Mouse (Mus musculus): ENCODE results near the gene Eno3. TPM values are rescaled to one million over a fixed set of nuclear protein-coding genes. Genes with fewer than 3 reads are reported as not detected.

Eno3 gene
- total and polyA plus RNA-seq, 3 experiments: 14.2 to 16.8 TPM; not detected in 1

DNA sequence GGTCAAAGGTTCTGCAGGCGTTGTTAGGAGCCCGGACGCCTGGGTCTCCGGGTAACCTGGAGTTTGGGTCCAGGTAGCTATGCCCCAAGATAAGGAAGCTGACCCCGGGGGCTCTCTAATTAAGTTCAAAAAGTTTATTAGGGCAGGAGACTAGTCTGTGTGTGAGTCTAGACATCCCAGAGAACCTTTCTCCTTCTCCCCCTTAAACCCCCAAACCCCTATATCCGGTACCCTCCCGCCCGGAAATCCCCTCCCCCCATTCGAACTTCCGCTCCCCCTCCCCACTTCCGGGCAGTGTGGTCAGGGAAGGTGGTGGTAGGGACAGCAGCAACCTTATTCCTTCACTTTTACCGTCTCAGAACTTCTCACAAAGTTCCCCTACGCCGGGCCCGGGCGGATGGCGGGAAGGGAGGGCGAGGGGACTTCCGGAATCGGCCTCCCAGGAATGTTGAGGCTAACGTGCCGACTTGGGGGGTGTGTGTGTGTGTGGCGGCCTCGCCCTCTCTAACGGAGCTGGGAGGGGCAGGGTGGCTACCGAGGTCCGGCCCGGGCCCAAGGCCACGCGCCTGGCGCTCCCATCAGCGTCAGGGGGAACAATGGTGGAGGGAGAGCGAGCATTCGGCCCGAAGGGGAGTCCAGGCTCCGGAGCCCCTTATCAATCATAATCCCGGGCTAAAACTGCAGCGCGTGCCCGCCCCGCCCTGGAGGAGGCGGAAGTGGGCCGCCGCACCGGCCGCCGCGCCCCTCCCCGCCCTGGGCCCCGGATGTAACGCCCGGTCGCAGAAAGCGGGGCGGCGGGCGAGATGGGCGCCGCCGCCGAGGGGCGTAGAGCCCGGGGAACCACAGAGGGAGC is 3.4 kb upstream of the Eno3 start:
- peaks cover 17 to 51% of the 10 kb centered on the region in 2 experiments for H3K36me3 ChIP-seq (ENCODE audit: control insufficient read depth in 1 of 2, insufficient read depth in 2 of 2, low read length in 2 of 2)
- peaks cover 67% of the 10 kb centered on the region for H3K79me2 ChIP-seq (ENCODE audit: control insufficient read depth, insufficient read depth, low read length, poor library complexity)
- peaks cover 13 to 54% of the 10 kb centered on the region in 2 experiments for H3K4me1 ChIP-seq (ENCODE audit: control insufficient read depth in 1 of 2, insufficient read depth in 2 of 2, low read length in 2 of 2)
- TF ChIP-seq TCF12 (IDR thresholded peaks at IDR 0.05; ENCODE audit: low read depth, low read length) (peak; percentile 38), USF1 (IDR thresholded peaks at IDR 0.05; ENCODE audit: low read depth, low read length) (0 out of 2 replicates have a peak, but pooled peaks have one; percentile 13), ELF1 (IDR thresholded peaks at IDR 0.05; ENCODE audit: low read depth, low read length) (peak; percentile 84), MEF2A (IDR thresholded peaks at IDR 0.05; ENCODE audit: extremely low read depth, insufficient replicate concordance, low read depth, low read length, poor library complexity, severe bottlenecking) (0 out of 2 replicates have a peak, but pooled peaks have one; percentile 25), GABPA (IDR thresholded peaks at IDR 0.05; ENCODE audit: low read depth, low read length) (no peak), HCFC1 (IDR thresholded peaks at IDR 0.05; ENCODE audit: low read depth, low read length) (peak; percentile 36; the same call in 1 of the 2 replicates), TAL1 (IDR thresholded peaks at IDR 0.05; ENCODE audit: low read length) (no peak), CTCF (IDR thresholded peaks at IDR 0.05 in 2 of 3, conservative IDR thresholded peaks at IDR 0.05 in 1 of 3; ENCODE audit: control insufficient read depth in 1 of 3, insufficient read depth in 1 of 3, low read depth in 2 of 3, low read length in 3 of 3, poor library complexity in 1 of 3, severe bottlenecking in 1 of 3) (no peak), ETS1 (IDR thresholded peaks at IDR 0.05; ENCODE audit: low read depth, low read length) (peak; percentile 4; the same call in 1 of the 2 replicates), MAFK (IDR thresholded peaks at IDR 0.05; ENCODE audit: borderline replicate concordance, low read depth, low read length) (no peak), POLR2AphosphoS2 (IDR thresholded peaks at IDR 0.05; ENCODE audit: low read length) (0 out of 2 replicates have a peak, but pooled peaks have one; percentile 5), MXI1 (IDR thresholded peaks at IDR 0.05; ENCODE audit: low read depth, low read length) (peak; percentile 53), NELFE (IDR thresholded peaks at IDR 0.05; ENCODE audit: low read depth, low read length) (no peak; the same call in 1 of the 2 replicates), ZNF384 (IDR thresholded peaks at IDR 0.05; ENCODE audit: low read depth, low read length) (no peak), RAD21 (IDR thresholded peaks at IDR 0.05; ENCODE audit: low read depth, low read length) (no peak), BHLHE40 (IDR thresholded peaks at IDR 0.05; ENCODE audit: borderline replicate concordance, low read depth, low read length) (peak; percentile 68), SIN3A (IDR thresholded peaks at IDR 0.05; ENCODE audit: low read length) (peak; percentile 61; the same call in 1 of the 2 replicates), POLR2A (IDR thresholded peaks at IDR 0.05; ENCODE audit: control insufficient read depth in 1 of 2, insufficient read depth in 1 of 2, low read depth in 1 of 2, low read length in 2 of 2, poor library complexity in 1 of 2) (peak in 1 of 2 experiments; percentile 41; a peak in 3 of 4 replicates), UBTF (IDR thresholded peaks at IDR 0.05; ENCODE audit: borderline replicate concordance, insufficient read depth, low read depth, low read length) (0 out of 2 replicates have a peak, but pooled peaks have one; percentile 56), ZMIZ1 (IDR thresholded peaks at IDR 0.05; ENCODE audit: low read depth, low read length) (no peak; the same call in 1 of the 2 replicates), MAX (IDR thresholded peaks at IDR 0.05; ENCODE audit: low read length) (peak; percentile 34; the same call in 1 of the 2 replicates), RCOR1 (IDR thresholded peaks at IDR 0.05; ENCODE audit: low read depth, low read length) (no peak), EP300 (IDR thresholded peaks at IDR 0.05; ENCODE audit: low read depth in 1 of 2, low read length in 2 of 2) (peak in 1 of 2 experiments; percentile 19; a peak in 1 of 4 replicates), TBP (IDR thresholded peaks at IDR 0.05; ENCODE audit: low read depth, low read length) (peak; percentile 14), CHD1 (IDR thresholded peaks at IDR 0.05; ENCODE audit: low read depth, low read length) (no peak; the same call in 1 of the 2 replicates), GATA1 (IDR thresholded peaks at IDR 0.05; ENCODE audit: low read depth, low read length) (no peak), MAZ (IDR thresholded peaks at IDR 0.05; ENCODE audit: low read depth, low read length) (peak; percentile 76; the same call in 1 of the 2 replicates)
- H3K9ac ChIP-seq (ENCODE audit: control insufficient read depth, low read depth, low read length, poor library complexity, severe bottlenecking): peak overlapping the region; percentile 99
- H3K4me3 ChIP-seq (ENCODE audit: control insufficient read depth in 1 of 2, insufficient read depth in 1 of 2, low read depth in 2 of 2, low read length in 2 of 2): peak overlapping the region; percentile 96 to 98
- no peaks in the 10 kb centered on the region for H3K9me3 ChIP-seq (replicated peaks; ENCODE audit: insufficient read depth, low read length)
- no peaks in the 10 kb centered on the region for H3K27me3 ChIP-seq (ENCODE audit: control insufficient read depth in 1 of 2, insufficient read depth in 2 of 2, low read length in 2 of 2)
- peak; percentile 84 for DNase-seq (ENCODE audit: low read depth, low spot score)
- H3K27ac ChIP-seq (ENCODE audit: control insufficient read depth, low read depth, low read length): peak overlapping the region; percentile 97

All from MEL (cell line).